1 mouse cellular context compared by ENCODE assay signal in genomic region chr8:88293590-88294356, GRCm38 (mm10).
TF ChIP-seq lines count a peak whose summit lies in the region.

No protein-coding gene starts in this region.

TF ChIP-seq in CH12.LX, 34 proteins besides CTCF, POLR2A, EP300 and RAD21 (continued from another document):
- TF ChIP-seq POLR2AphosphoS2 (IDR thresholded peaks at IDR 0.05; ENCODE audit: low read depth, low read length) (no peak), SIN3A (IDR thresholded peaks at IDR 0.05; ENCODE audit: low read length) (no peak), JUN (IDR thresholded peaks at IDR 0.05; ENCODE audit: insufficient read depth, low read depth, low read length) (no peak)
